Mouse (Mus musculus) adrenal gland (tissue): ENCODE measurements around the gene Trmt5.

Experiments used
- intact Hi-C: fragments of 180-260 bp; cut with DNase I; formaldehyde crosslinking; loops from one replicate; pipeline ENCODE4 v1.15.1; 2025
- long read RNA-seq, 2 experiments: library from polyadenylated mRNA; unstranded; transcript quantifications; one replicate each; pipeline ENCODE4 v2.0.0; 2020; ENCODE audit warnings: borderline replicate concordance in 1 of 2; ENCODE audit not compliant: insufficient replicate concordance in 1 of 2

Gene Trmt5
- long read RNA-seq, experiment 1, result 0 reads
- long read RNA-seq, experiment 2, partial matches to known transcripts, result 0 of 7 reads
- long read RNA-seq, experiment 2, other reads (novel, unspliced or antisense), result 3 of 7 reads

- intact Hi-C loops, result loop anchor here (10.0 kb wide), 1 partner anchor 242 kb away; no protein-coding TSS in a partner anchor
Measured at GRCm38 (mm10) chr12:73286287-73287092, at the start of gene Trmt5, which contains the start of gene Slc38a6. TSS of gene Trmt5 (minus strand) at chr12:73286710. TSS of gene Slc38a6 (plus strand) at chr12:73286779.

GRCm38 (mm10) chr12:73334051-73334551, 47.6 kb upstream of the Trmt5 start:
- intact Hi-C loops, result no loop called here

- intact Hi-C loops, result no loop called here
Measured at GRCm38 (mm10) chr12:73332701-73333100, 46.2 kb upstream of the Trmt5 start.

GRCm38 (mm10) chr12:73330236-73330635, 43.7 kb upstream of the Trmt5 start:
- intact Hi-C loops, result no loop called here

GRCm38 (mm10) chr12:73328448-73329167, 42.1 kb upstream of the Trmt5 start:
- intact Hi-C loops, result loop anchor here (10.0 kb wide), 3 partner anchors 126 to 274 kb away; partner anchors contain the start of gene Six1

- intact Hi-C loops, result loop anchor here (10.0 kb wide), 3 partner anchors 127 to 273 kb away; partner anchors contain the start of gene Six1
Measured at GRCm38 (mm10) chr12:73327381-73327780, 40.9 kb upstream of the Trmt5 start.

GRCm38 (mm10) chr12:73325617-73326016, 39.1 kb upstream of the Trmt5 start:
- intact Hi-C loops, result loop anchor here (10.0 kb wide), 3 partner anchors 129 to 271 kb away; partner anchors contain the start of gene Six1

- intact Hi-C loops, result loop anchor here (10.0 kb wide), 3 partner anchors 130 to 270 kb away; partner anchors contain the start of gene Six1
Measured at GRCm38 (mm10) chr12:73325181-73325580, 38.7 kb upstream of the Trmt5 start.

GRCm38 (mm10) chr12:73324742-73325141, 38.2 kb upstream of the Trmt5 start:
- intact Hi-C loops, result loop anchor here (5.0 to 10.0 kb wide), 4 partner anchors 130 to 302 kb away; partner anchors contain the start of gene Six1

GRCm38 (mm10) chr12:73324180-73324586, 37.7 kb upstream of the Trmt5 start:
- intact Hi-C loops, result loop anchor here (5.0 to 10.0 kb wide), 4 partner anchors 131 to 302 kb away; partner anchors contain the start of gene Six1

- intact Hi-C loops, result no loop called here
Measured at GRCm38 (mm10) chr12:73317706-73318686, 31.5 kb upstream of the Trmt5 start.

GRCm38 (mm10) chr12:73308711-73309110, 22.2 kb upstream of the Trmt5 start:
- intact Hi-C loops, result no loop called here

GRCm38 (mm10) chr12:73307750-73308149, 21.2 kb upstream of the Trmt5 start:
- intact Hi-C loops, result no loop called here

- intact Hi-C loops, result no loop called here
Measured at GRCm38 (mm10) chr12:73304636-73305035, 18.1 kb upstream of the Trmt5 start.

- intact Hi-C loops, result no loop called here
Measured at GRCm38 (mm10) chr12:73300531-73300930, 14.0 kb upstream of the Trmt5 start.

GRCm38 (mm10) chr12:73298621-73299020, 12.1 kb upstream of the Trmt5 start:
- intact Hi-C loops, result no loop called here

GRCm38 (mm10) chr12:73295505-73296140, 9.1 kb upstream of the Trmt5 start:
- intact Hi-C loops, result no loop called here

- intact Hi-C loops, result no loop called here
Measured at GRCm38 (mm10) chr12:73294884-73295283, 8.4 kb upstream of the Trmt5 start.

GRCm38 (mm10) chr12:73288626-73289025, 2.1 kb upstream of the Trmt5 start:
- intact Hi-C loops, result loop anchor here (10.0 kb wide), 1 partner anchor 244 kb away; no protein-coding TSS in a partner anchor
